Mouse (Mus musculus) frontal cortex, postnatal 14 days (tissue): ENCODE results near the gene Panx3.

Experiments used
- DNase-seq, 2 experiments: peaks; one replicate each; pipeline ENCODE4 v3.0.0; 2022; ENCODE audit warnings: low spot score in 2 of 2

Panx3 gene

DNA sequence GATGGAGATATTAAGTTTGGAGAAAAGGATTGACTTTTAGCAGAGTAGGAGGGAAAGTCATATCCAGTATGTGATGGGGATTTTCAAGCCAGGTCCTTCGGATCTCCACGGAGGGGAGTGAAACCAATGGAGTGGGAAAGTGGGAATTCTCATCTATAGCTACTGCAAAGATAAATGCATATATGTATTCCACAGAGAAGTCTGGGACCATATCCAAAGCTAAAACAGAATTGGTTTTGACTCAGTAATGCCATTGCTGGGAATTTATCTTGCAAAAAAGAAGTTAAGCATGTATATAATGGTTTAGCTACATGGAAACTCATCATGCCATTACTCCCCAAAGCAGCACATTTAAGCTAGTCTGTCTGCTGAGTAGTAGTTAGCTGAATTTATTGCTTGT lies 36.7 kb downstream of the Panx3 start:
- no peak for DNase-seq

DNA sequence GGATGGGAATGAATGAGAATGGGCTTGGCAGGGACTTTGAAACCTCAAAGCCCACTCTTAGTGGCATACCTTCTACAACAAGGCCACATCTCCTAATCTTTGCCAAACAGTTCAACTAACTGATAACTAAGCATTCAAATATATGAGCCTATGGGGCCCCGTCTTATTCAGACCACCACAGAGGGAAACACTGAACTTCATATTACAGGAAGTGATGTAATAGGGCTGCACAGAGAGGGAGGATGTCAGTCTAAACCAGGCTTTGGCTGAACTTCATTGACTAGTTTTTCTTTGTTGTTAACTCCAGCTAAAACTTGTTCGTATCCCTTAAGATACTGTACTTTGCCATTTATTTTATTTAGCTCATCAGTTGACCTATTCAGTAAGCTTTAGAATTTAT lies 39.1 kb downstream of the Panx3 start:
- no peak for DNase-seq

DNA sequence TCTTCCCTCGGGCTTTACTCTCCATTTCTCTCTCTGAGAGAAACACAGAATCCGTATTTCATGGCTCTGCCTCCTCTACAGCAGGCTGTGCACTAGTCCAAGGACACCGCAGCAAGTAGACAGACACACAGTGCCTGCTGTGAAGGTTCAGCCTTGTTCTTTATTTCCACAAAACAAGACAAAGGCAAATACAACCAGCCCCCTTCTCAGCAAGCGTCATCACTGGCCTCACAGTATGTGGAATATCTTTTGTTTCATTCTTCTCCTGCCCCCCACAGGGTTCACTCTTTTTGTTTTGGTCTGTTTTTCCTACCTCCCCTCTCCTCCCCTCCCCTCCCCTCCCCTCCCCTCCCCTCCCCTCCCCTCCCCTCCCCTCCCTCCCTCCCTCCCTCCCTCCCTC lies 40.5 kb downstream of the Panx3 start:
- no peak for DNase-seq

DNA sequence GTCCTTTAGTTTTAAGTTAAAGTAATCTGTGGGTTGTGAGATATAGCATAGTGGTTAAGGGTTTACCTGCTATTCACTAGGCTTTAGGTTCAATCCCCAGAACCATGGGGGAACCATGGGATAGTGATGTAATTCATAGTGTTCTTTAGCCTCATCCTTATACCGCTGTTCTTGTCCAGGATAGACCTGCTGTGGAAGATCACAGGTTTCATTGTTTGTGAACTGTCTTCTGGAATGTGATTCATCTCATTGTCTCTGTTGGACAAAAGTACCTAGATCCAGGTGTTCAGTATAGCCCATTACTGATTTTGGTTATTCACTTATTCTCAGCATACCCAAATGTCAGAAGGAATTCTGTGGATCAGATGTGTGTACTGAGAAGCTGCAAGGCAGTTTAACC lies 41.8 kb downstream of the Panx3 start:
- no peak for DNase-seq

GRCm38 (mm10) chr9:37626103-37626567 lies 42.9 kb downstream of the Panx3 start:
- peak in 1 of 2 experiments; percentile 19 for DNase-seq

DNA sequence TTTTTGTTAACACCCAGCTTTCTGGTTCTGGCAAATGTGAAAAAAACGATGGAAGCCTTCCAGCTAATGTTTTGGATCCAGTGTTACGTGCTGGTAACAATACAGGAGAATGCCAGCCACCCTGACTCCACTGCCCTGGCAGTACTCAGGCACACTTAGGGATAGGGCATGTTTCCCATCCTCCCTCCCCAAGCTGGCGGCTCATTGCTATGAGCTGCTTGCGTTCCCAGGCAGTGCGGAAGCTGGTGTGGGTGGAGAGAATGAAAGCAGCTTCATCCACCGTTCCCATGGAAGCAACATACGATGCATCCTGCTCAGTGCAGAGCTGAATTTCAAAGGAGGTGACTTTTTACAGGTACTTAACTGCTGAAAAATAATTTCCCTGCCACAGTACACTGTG lies 43.4 kb downstream of the Panx3 start:
- peak; percentile 70 to 73 for DNase-seq

- no peak for DNase-seq
These were observed 43.9 kb downstream of the Panx3 start for GRCm38 (mm10) chr9:37625129-37625528.

- DNase-seq = no peak
These were observed 44.5 kb downstream of the Panx3 start for GRCm38 (mm10) chr9:37624502-37624901.

GRCm38 (mm10) chr9:37623981-37624380 lies 45.1 kb downstream of the Panx3 start:
- DNase-seq = no peak

GRCm38 (mm10) chr9:37621290-37621689 lies 47.7 kb downstream of the Panx3 start:
- DNase-seq = no peak

DNA sequence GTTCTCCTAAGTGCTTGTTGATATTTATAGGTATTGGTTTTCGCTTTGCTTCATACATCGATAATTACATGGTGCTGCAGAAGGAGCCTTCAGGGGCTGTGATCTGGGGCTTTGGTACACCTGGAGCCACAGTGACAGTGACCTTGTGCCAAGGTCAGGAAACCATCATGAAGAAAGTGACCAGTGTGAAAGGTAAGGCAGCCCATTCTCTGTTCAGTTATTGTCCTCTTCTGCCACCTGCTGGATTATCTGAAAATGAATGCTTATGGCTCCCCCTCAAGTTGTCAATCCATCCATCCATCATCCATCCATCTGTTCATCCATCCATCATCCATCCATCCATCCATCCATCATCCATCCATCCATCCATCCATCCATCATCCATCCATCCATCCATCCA lies 52.3 kb downstream of the Panx3 start:
- DNase-seq = no peak

- no peak for DNase-seq
These were observed 53.8 kb downstream of the Panx3 start for GRCm38 (mm10) chr9:37615220-37615619.

DNA sequence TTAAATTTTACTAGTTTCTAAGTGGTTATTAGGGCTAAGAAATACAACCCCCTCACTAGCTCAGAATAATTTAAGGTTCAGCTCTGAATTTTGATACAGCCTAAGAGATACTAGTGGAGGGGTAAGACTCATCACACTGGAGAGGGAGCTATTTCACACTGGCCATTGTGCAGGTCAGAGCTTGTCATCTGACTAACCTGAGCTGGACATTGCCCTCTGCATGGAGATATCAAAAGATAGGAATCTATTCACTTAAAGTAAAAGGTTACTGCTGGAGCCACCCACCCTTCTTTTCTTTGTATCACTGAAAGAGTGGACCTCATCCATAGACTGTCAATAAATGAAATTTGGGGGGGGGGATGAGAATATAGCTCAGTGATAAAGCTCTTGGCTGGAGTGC lies 54.7 kb downstream of the Panx3 start:
- DNase-seq = no peak

GRCm38 (mm10) chr9:37613911-37614280 lies 55.1 kb downstream of the Panx3 start:
- DNase-seq = no peak

GRCm38 (mm10) chr9:37613182-37613910 lies 55.7 kb downstream of the Panx3 start, which contains the start of gene Spa17:
Gene Spa17, minus strand, starts transcription at chr9:37613722.
- peak; percentile 79 to 82 for DNase-seq
